Mouse (Mus musculus) MEL (cell line): ENCODE data around the gene Amer2.

Experiments
- CTCF ChIP-seq, 3 experiments: IDR thresholded peaks in 2 of 3; conservative IDR thresholded peaks in 1 of 3; 2 replicates each; pipeline ENCODE4 v1.5.1; 2011 to 2012; ENCODE audit warnings: low read length in 3 of 3, low read depth in 2 of 3, mild to moderate bottlenecking in 2 of 3, improper control_type of control experiment in 1 of 3, inconsistent platforms in 1 of 3, mixed read lengths in 1 of 3, moderate library complexity in 1 of 3; ENCODE audit not compliant: control insufficient read depth in 1 of 3, insufficient read depth in 1 of 3, poor library complexity in 1 of 3, severe bottlenecking in 1 of 3
- E2F4 ChIP-seq: IDR thresholded peaks from 2 replicates; pipeline ENCODE4 v1.6.1; 2011; ENCODE audit warnings: low read depth, low read length, improper control_type of control experiment, borderline replicate concordance
- EP300 ChIP-seq, 2 experiments: IDR thresholded peaks; 2 replicates each; pipeline ENCODE4 v1.6.1; 2011; ENCODE audit warnings: improper control_type of control experiment in 2 of 2, low read length in 2 of 2, low read depth in 1 of 2, mild to moderate bottlenecking in 1 of 2
- GATA1 ChIP-seq: IDR thresholded peaks from 2 replicates; pipeline ENCODE4 v1.6.1; 2011; ENCODE audit warnings: low read depth, low read length, improper control_type of control experiment
- POLR2A ChIP-seq, 2 experiments: IDR thresholded peaks; 2 replicates each; pipeline ENCODE4 v1.6.1; 2011 to 2012; ENCODE audit warnings: low read length in 2 of 2, mild to moderate bottlenecking in 2 of 2, control low read depth in 1 of 2, improper control_type of control experiment in 1 of 2, low read depth in 1 of 2, moderate library complexity in 1 of 2; ENCODE audit not compliant: control insufficient read depth in 1 of 2, insufficient read depth in 1 of 2, poor library complexity in 1 of 2
- POLR2AphosphoS2 ChIP-seq: IDR thresholded peaks from 2 replicates; pipeline ENCODE4 v1.6.1; 2011; ENCODE audit warnings: low read length, improper control_type of control experiment
- RCOR1 ChIP-seq: IDR thresholded peaks from 2 replicates; pipeline ENCODE4 v1.6.1; 2012; ENCODE audit warnings: low read depth, mild to moderate bottlenecking, inconsistent platforms, low read length, improper control_type of control experiment
- SIN3A ChIP-seq: IDR thresholded peaks from 2 replicates; pipeline ENCODE4 v1.6.1; 2012; ENCODE audit warnings: low read length, improper control_type of control experiment, inconsistent platforms
- TBP ChIP-seq: IDR thresholded peaks from 2 replicates; pipeline ENCODE4 v1.8.0; 2011; ENCODE audit warnings: low read depth, low read length, improper control_type of control experiment
- USF1 ChIP-seq: IDR thresholded peaks from 2 replicates; pipeline ENCODE4 v1.6.1; 2014; ENCODE audit warnings: low read depth, mild to moderate bottlenecking, inconsistent platforms, low read length, improper control_type of control experiment, moderate library complexity
- ZC3H11A ChIP-seq: IDR thresholded peaks from 2 replicates; pipeline ENCODE4 v1.6.1; 2012; ENCODE audit warnings: low read depth, mild to moderate bottlenecking, inconsistent platforms, low read length, improper control_type of control experiment
- ZKSCAN1 ChIP-seq: IDR thresholded peaks from 2 replicates; pipeline ENCODE4 v1.6.1; 2012; ENCODE audit warnings: low read depth, mild to moderate bottlenecking, inconsistent platforms, low read length, improper control_type of control experiment, moderate library complexity

DNA sequence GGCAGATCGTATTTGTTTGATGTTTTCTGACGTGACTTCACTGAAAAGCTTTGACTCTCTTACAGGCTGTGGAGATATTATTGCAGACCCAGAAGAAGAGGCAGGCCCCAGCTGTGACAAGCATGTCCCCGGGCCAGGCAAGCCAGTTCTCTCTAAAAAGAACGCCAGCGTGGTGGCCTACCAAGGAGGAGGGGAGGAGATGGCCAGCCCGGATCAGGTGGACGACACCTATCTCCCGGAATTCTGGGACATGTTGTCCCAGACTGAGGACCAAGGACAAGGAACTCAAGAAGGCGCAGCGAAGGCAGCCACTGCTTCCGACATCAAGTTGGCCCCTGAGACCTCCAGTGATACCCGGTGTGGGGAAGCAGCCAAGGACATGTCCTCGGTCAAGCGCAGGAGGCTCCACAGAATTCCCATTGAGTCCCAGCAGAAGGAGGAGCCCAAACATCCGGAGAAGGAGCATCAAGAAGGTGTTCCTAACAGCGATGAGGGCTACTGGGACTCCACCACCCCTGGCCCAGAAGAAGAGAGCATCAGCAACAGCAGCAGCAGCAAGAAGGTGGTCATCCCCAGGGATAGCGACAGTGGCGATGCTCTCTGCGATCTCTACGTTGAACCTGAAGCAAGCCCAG lies 6.4 kb downstream of the Amer2 start:
- TF ChIP-seq CTCF (IDR thresholded peaks at IDR 0.05 in 2 of 3, conservative IDR thresholded peaks at IDR 0.05 in 1 of 3; ENCODE audit: control insufficient read depth in 1 of 3, insufficient read depth in 1 of 3, low read depth in 2 of 3, low read length in 3 of 3, poor library complexity in 1 of 3, severe bottlenecking in 1 of 3) (no peak), E2F4 (no peak), EP300 (IDR thresholded peaks at IDR 0.05; ENCODE audit: low read depth in 1 of 2, low read length in 2 of 2) (no peak), POLR2A (IDR thresholded peaks at IDR 0.05; ENCODE audit: control insufficient read depth in 1 of 2, insufficient read depth in 1 of 2, low read depth in 1 of 2, low read length in 2 of 2, poor library complexity in 1 of 2) (no peak), SIN3A (no peak), POLR2AphosphoS2 (no peak), ZKSCAN1 (no peak), USF1 (no peak), ZC3H11A (no peak), TBP (no peak), RCOR1 (no peak), GATA1 (no peak)
